Mouse (Mus musculus) heart, adult 2 months (tissue): ENCODE measurements around the gene Brd3os. TPM values are rescaled to one million over a fixed set of nuclear protein-coding genes. Genes with fewer than 3 reads are reported as not detected.

ENCODE experiments used
- DNase-seq, 2 experiments: peaks; one replicate each; pipeline ENCODE4 v3.0.0; 2021
- H3K27ac ChIP-seq: fragments of 200-600 bp; 2 replicates; pipeline ENCODE4 v1.8.1; 2022
- H3K27me3 ChIP-seq: fragments of 200-500 bp; 2 replicates; pipeline ENCODE4 v1.6.1; 2012; ENCODE audit warnings: mild to moderate bottlenecking, low read length, inconsistent platforms, mixed read lengths; ENCODE audit not compliant: control insufficient read depth, insufficient read depth
- H3K36me3 ChIP-seq: fragments of 200-500 bp; 2 replicates; pipeline ENCODE4 v1.6.1; 2012; ENCODE audit warnings: low read length, inconsistent platforms; ENCODE audit not compliant: control insufficient read depth, insufficient read depth
- H3K4me1 ChIP-seq: fragments of 200-500 bp; 2 replicates; pipeline ENCODE4 v1.6.1; 2011; ENCODE audit warnings: low read length; ENCODE audit not compliant: control insufficient read depth, insufficient read depth
- H3K4me3 ChIP-seq: fragments of 200-600 bp; 2 replicates; pipeline ENCODE4 v1.8.1; 2022
- H3K79me2 ChIP-seq: fragments of 200-500 bp; replicated peaks from 2 replicates; pipeline ENCODE4 v1.6.1; 2012; ENCODE audit warnings: mild to moderate bottlenecking, inconsistent platforms, low read length, moderate library complexity, mixed read lengths; ENCODE audit not compliant: control insufficient read depth, insufficient read depth
- H3K9ac ChIP-seq: fragments of 200-500 bp; 2 replicates; pipeline ENCODE4 v1.6.1; 2012; ENCODE audit warnings: low read depth, mild to moderate bottlenecking, control low read depth, inconsistent platforms, low read length, mixed read lengths
- CTCF ChIP-seq: fragments of 200-600 bp; IDR thresholded peaks from 2 replicates; pipeline ENCODE4 v1.8.1; 2022; ENCODE audit warnings: antibody characterized with exemption, mild to moderate bottlenecking, moderate library complexity
- EP300 ChIP-seq: fragments of 200-500 bp; IDR thresholded peaks from 2 replicates; pipeline ENCODE4 v1.6.1; 2011; ENCODE audit warnings: low read depth, low read length, control low read depth; ENCODE audit not compliant: insufficient read depth
- POLR2A ChIP-seq: fragments of 200-500 bp; IDR thresholded peaks from 2 replicates; pipeline ENCODE4 v1.6.1; 2011; ENCODE audit warnings: mild to moderate bottlenecking, low read depth, low read length, control low read depth; ENCODE audit not compliant: insufficient read depth
- WGBS: fragments of 180-500 bp; shearing (Covaris S2); methylation state at CpG from one replicate; pipeline ENCODE4 v1.1.7; 2018; 5-methylcytosine and 5-hydroxymethylcytosine counted together
- intact Hi-C: fragments of 180-260 bp; cut with DNase I; formaldehyde crosslinking; loops from one replicate; pipeline ENCODE4 v1.15.1; 2025
- polyA plus RNA-seq: library from polyadenylated mRNA; depleted of rRNA; stranded (reverse); fragments of >200 nt; gene quantifications from 2 replicates; pipeline ENCODE4 v1.2.3, GENCODE M21; 2012
- total RNA-seq, 2 experiments: library from RNA; stranded (reverse); gene quantifications; 2 replicates each; pipeline ENCODE4 v1.2.3; 2021

The Brd3os gene
- total and polyA plus RNA-seq, 3 experiments: 0.65 to 3.9 (median 0.98) TPM

DNA sequence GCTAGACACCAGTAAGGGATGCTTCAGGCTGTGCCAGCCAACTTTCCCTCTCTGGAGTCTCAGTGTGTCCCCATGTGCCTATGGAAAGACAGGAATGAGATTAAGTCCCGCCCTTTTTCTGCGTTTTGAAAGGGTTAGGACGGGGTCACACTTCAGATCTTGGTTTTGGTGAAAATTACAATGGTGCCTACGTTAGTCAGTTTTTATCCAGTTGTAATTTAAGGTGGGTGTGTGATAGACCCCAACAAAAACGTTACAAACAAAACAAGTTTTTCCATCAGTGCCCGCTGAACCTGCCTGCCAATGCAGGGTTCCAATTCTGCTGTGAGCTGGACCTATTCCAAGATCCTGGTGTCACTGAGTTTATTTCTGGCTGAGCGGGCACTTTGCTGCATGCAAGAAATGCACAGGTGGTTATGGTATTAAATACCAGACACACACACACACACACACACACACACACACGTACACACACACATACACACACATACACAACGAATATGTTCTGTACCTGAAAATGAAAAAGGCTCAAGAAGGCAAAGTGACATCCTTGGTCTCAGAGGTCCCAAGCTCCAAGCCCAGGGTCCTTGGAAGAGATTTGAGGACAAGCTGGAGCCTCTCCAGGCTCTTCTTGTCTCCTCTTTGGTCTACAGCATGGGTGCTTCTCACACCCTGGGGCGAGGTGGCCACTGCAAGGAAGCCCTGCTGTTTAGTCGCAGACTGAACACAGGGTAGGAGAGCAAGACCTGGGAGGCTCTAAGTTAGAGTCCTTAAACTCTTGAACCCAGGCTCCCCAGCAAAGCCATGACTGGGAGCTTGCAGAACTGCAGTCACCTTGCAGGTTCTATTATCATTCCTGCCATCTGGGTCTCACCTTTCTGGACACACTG is 34.4 kb downstream of the Brd3os start:
- H3K27ac ChIP-seq: peak overlapping the region; percentile 99
- H3K9ac ChIP-seq: peak overlapping the region; percentile 86
- DNase-seq: no peak
- WGBS: 21% methylated on average over 11 of the region's 11 CpGs
- H3K4me3 ChIP-seq: peak overlapping the region; percentile 99
- peaks cover 10% of the 10 kb centered on the region for H3K79me2 ChIP-seq
- intact Hi-C loops: no loop called here
- no peaks in the 10 kb centered on the region; the same call in 1 of the 2 replicates for H3K27me3 ChIP-seq
- no peak for TF ChIP-seq CTCF
- TF ChIP-seq EP300: no peak
- TF ChIP-seq POLR2A: no peak
- no peaks in the 10 kb centered on the region; the same call in 1 of the 2 replicates for H3K36me3 ChIP-seq
- H3K4me1 ChIP-seq: peaks cover 16% of the 10 kb centered on the region

- Histone ChIP-seq H3K4me1 (peaks cover 3% of the 10 kb centered on the region), H3K79me2 (peaks cover 3% of the 10 kb centered on the region), H3K27me3 (no peaks in the 10 kb centered on the region; the same call in 1 of the 2 replicates), H3K27ac (peak overlapping the region; percentile 26; the same call in 1 of the 2 replicates), H3K36me3 (no peaks in the 10 kb centered on the region), H3K4me3 (no peak overlapping the region), H3K9ac (no peak overlapping the region)
- intact Hi-C loops: no loop called here
- 30% methylated on average over 4 of the region's 4 CpGs for WGBS
- no peak for DNase-seq
- no peak for TF ChIP-seq EP300
- no peak for TF ChIP-seq POLR2A
- no peak for TF ChIP-seq CTCF
These were observed 37.7 kb downstream of the Brd3os start for GRCm38 (mm10) chr2:27479821-27480220.

DNA sequence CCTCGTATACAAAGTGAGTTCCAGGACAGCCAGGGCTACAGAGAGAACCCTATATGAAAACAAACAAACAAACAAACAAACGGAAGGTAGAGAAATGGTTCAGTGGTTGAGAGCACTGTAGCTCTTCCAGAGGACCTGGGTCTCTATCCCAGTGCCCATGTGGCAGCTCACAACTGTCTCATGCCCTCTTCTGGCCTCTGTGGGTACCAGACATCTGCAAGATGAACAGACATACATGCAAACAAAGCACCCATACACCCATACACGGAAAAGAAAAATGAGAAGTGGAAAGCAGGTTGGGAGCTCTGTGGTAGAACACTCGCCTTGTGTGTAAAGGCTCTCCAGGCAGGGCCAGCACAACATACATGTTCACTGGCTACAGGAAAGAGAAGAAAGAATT is 38.2 kb downstream of the Brd3os start:
- intact Hi-C loops: no loop called here
- WGBS: 88% methylated on average over 4 of the region's 4 CpGs
- TF ChIP-seq POLR2A (no peak), EP300 (no peak), CTCF (no peak)

DNA sequence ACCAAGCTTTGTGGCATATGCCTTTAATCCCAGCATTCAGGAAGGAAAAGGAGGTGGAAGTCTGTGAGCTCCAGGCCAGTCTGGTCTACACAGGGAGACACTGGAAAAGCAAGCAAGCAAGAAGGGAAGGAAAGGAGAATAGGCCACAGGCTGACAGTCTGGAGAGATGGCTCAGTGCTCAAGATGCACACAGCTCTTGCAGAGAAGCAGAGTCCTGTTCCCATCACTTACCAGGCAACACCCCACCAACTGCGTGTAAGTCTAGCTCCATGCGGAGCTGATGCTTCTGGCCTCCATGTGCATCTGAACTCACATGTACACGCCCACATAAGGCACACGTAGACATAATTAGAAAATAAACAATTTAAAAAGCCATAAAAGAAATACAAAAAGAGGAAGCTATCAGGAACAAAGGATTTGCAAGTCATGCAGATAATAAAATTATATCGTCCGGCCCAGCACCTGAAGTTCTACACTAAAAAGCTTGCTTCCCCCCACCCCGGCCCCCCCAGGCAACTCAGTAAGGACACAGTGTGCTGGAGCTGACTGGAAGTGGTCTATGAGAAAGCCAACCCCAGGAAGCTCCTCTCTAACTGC is 40.2 kb downstream of the Brd3os start:
- no peaks in the 10 kb centered on the region for H3K27me3 ChIP-seq
- H3K9ac ChIP-seq: no peak overlapping the region
- WGBS: 81% methylated on average over 7 of the region's 7 CpGs
- H3K79me2 ChIP-seq: no peaks in the 10 kb centered on the region
- intact Hi-C loops: no loop called here
- H3K4me3 ChIP-seq: no peak overlapping the region
- TF ChIP-seq EP300: no peak
- no peak for TF ChIP-seq POLR2A
- no peak for TF ChIP-seq CTCF
- no peaks in the 10 kb centered on the region for H3K36me3 ChIP-seq
- no peak overlapping the region for H3K27ac ChIP-seq
- peaks cover 3% of the 10 kb centered on the region for H3K4me1 ChIP-seq
- DNase-seq: no peak

More for the DNA sequence above, 38.2 kb downstream of the Brd3os start:
- Histone ChIP-seq H3K79me2 (no peaks in the 10 kb centered on the region), H3K27me3 (no peaks in the 10 kb centered on the region; the same call in 1 of the 2 replicates), H3K4me3 (no peak overlapping the region), H3K36me3 (no peaks in the 10 kb centered on the region), H3K4me1 (peaks cover 3% of the 10 kb centered on the region), H3K27ac (peak overlapping the region; percentile 20), H3K9ac (no peak overlapping the region)
- no peak for DNase-seq

DNA sequence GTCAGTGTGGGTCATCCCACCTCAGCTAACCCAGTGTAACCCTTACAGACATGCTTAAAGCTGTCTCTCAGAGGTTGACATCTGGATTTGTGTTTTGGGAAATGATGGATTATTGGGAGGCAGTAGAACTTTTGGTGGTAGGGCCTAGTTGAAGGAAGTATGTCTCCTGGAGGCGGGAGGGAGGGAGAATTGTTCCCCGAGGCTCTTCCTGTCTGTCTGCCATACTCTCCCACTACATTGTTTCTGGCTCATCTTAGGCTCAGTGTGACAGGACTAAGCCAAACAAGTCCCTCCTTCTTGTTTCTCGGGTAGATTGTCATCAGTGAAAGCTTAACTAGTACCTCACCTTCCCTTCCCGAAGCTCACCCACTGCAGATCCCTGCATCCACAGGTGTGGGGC is 44.6 kb downstream of the Brd3os start:
- no peaks in the 10 kb centered on the region for H3K79me2 ChIP-seq
- DNase-seq: no peak
- H3K36me3 ChIP-seq: no peaks in the 10 kb centered on the region
- 46% methylated on average over 4 of the region's 4 CpGs for WGBS
- H3K4me1 ChIP-seq: no peaks in the 10 kb centered on the region
- H3K9ac ChIP-seq: no peak overlapping the region
- intact Hi-C loops: no loop called here
- no peaks in the 10 kb centered on the region for H3K27me3 ChIP-seq
- H3K4me3 ChIP-seq: no peak overlapping the region
- no peak for TF ChIP-seq POLR2A
- no peak overlapping the region for H3K27ac ChIP-seq
